17 mouse cellular contexts compared by ENCODE assay signal in the genomic region with DNA sequence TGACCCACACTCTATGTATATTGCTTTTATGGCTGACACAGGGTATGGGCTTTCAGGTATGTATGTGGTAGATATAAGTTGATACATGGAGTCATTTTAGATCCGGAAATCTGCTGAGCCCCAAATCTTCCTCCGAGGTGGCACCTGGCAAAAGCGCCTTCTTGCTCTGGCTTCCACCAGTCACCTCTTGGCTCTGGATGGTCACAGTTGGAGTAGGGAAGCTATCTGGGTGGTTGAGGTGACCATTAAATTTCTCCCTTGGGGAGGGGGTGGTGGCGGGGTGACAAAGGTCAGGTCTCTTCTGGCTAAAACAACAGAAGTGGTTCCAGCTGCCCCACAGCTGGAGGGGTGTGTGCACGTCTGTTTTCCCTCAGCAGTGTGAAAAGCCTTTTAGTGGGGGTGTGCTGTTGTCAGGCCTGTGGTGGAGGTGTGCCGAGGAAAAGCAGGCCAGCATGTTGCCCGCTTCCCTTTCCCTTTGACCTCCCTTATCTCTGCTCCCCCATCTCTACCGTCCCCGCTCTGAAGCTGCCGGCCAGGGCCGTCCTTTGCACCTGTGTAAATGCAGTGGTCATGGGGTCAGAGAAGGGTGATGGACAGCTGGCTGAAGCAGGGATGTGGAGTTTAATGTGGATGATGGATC.
A peak's percentile ranks its signal among the peaks of the same experiment; 100 is the strongest.
DNase-seq lines count a peak whose midpoint lies in the region; ATAC-seq and TF ChIP-seq lines count a peak whose summit lies in the region.
"Had no signal": no experiment of that assay in that cellular context is flagged by ENCODE, and none has a peak within 500 bp of the region (broad histone marks: within the 10 kb centered on the region; RNA-seq: fewer than 3 reads in every experiment).

No protein-coding gene starts in this region.

- no peaks in the 10 kb centered on the region for H3K36me3 ChIP-seq in heart, embryonic 10.5 days
- no peaks in the 10 kb centered on the region for H3K36me3 ChIP-seq in heart, adult 2 months (ENCODE audit: control insufficient read depth, insufficient read depth, low read length)
- H3K36me3 ChIP-seq in stomach, embryonic 15.5 days, result no peaks in the 10 kb centered on the region
- H3K36me3 ChIP-seq: heart, embryonic 13.5 days had no signal

- H3K4me1 ChIP-seq in heart, embryonic 10.5 days, result peaks cover 12% of the 10 kb centered on the region
- no peaks in the 10 kb centered on the region for H3K4me1 ChIP-seq in heart, adult 2 months (ENCODE audit: control insufficient read depth, insufficient read depth, low read length)
- H3K4me1 ChIP-seq in stomach, embryonic 15.5 days, result no peaks in the 10 kb centered on the region

- peak; percentile 50; the same call in 1 of the 2 replicates for ATAC-seq in stomach, embryonic 15.5 days (ENCODE audit: insufficient read depth, low FRiP score, low read depth)
- ATAC-seq: forebrain, embryonic 13.5 days; intestine, embryonic 16.5 days had no signal

- no peak for TF ChIP-seq POLR2A in heart, adult 2 months (IDR thresholded peaks at IDR 0.05; ENCODE audit: insufficient read depth, low read depth, low read length)

- no peaks in the 10 kb centered on the region for H3K79me2 ChIP-seq in heart, adult 2 months (replicated peaks; ENCODE audit: control insufficient read depth, insufficient read depth, low read length)

- peaks cover 4% of the 10 kb centered on the region; the same call in 1 of the 2 replicates for H3K27me3 ChIP-seq in heart, embryonic 10.5 days (ENCODE audit: insufficient read depth, poor library complexity, severe bottlenecking)
- H3K27me3 ChIP-seq in heart, adult 2 months (ENCODE audit: control insufficient read depth, insufficient read depth, low read length), result no peaks in the 10 kb centered on the region
- H3K27me3 ChIP-seq in stomach, embryonic 15.5 days (replicated peaks), result no peaks in the 10 kb centered on the region
- H3K27me3 ChIP-seq: forebrain, embryonic 13.5 days; heart, embryonic 13.5 days had no signal

- no peak overlapping the region for H3K4me3 ChIP-seq in heart, embryonic 10.5 days
- H3K4me3 ChIP-seq in heart, adult 2 months, result no peak overlapping the region
- no peak overlapping the region for H3K4me3 ChIP-seq in stomach, embryonic 15.5 days (replicated peaks)
- H3K4me3 ChIP-seq: forebrain, embryonic 13.5 days; heart, embryonic 13.5 days had no signal

- H3K9me3 ChIP-seq in heart, embryonic 10.5 days, result no peaks in the 10 kb centered on the region
- H3K9me3 ChIP-seq in stomach, embryonic 15.5 days, result no peaks in the 10 kb centered on the region
- H3K9me3 ChIP-seq: forebrain, embryonic 13.5 days; heart, embryonic 13.5 days had no signal

- no peak overlapping the region for H3K4me2 ChIP-seq in stomach, embryonic 15.5 days
- H3K4me2 ChIP-seq: forebrain, embryonic 13.5 days; heart, embryonic 13.5 days had no signal

- TF ChIP-seq CTCF in heart, adult 2 months (IDR thresholded peaks at IDR 0.05), result no peak

- no peak for TF ChIP-seq EP300 in heart, adult 2 months (IDR thresholded peaks at IDR 0.05; ENCODE audit: insufficient read depth, low read depth, low read length)

- H3K27ac ChIP-seq in heart, embryonic 10.5 days, result no peak overlapping the region
- no peak overlapping the region for H3K27ac ChIP-seq in heart, adult 2 months
- H3K27ac ChIP-seq in stomach, embryonic 15.5 days, result no peak overlapping the region
- H3K27ac ChIP-seq: forebrain, embryonic 13.5 days; heart, embryonic 13.5 days had no signal

- 27% methylated on average over 11 of the region's 11 CpGs for WGBS in heart, embryonic 10.5 days
- 53% methylated on average over 11 of the region's 11 CpGs for WGBS in heart, adult 2 months
- 34% methylated on average over 11 of the region's 11 CpGs for WGBS in stomach, embryonic 15.5 days

- H3K9ac ChIP-seq in heart, adult 2 months (ENCODE audit: low read depth, low read length), result no peak overlapping the region
- H3K9ac ChIP-seq in stomach, embryonic 15.5 days, result no peak overlapping the region
- H3K9ac ChIP-seq: forebrain, embryonic 13.5 days; heart, embryonic 13.5 days had no signal

- DNase-seq in heart, embryonic 10.5 days (ENCODE audit: low spot score), result peak; percentile 69
- DNase-seq in heart, adult 2 months, result no peak
- peak; percentile 54 for DNase-seq in embryo, embryonic 11 days
- peak; percentile 56 for DNase-seq in liver
- no peak for DNase-seq in kidney, postnatal 4 days
- DNase-seq in thymus, postnatal 36 days, result no peak
- DNase-seq in right cerebral cortex, postnatal 36 days (ENCODE audit: low spot score in 2 of 2), result no peak
- DNase-seq: cerebellum, adult 9-10 months; gastrocnemius, postnatal 10 days; kidney, postnatal 36 days; lung, postnatal 4 days; right cerebral cortex, postnatal 14 days; thymus, postnatal 14 days had no signal

- intact Hi-C loops in heart, adult 2 months (cut with DNase I), result no loop called here

Comparison
In these comparisons a context has a peak if more than half of its experiments do, and no peak if none do; other contexts are left out.
1. DNase-seq: peak in heart, embryonic 10.5 days (single experiment), embryo, embryonic 11 days (single experiment) and liver (single experiment); none in heart, adult 2 months (0 of 2), kidney, postnatal 4 days (0 of 2), thymus, postnatal 36 days (0 of 2) and right cerebral cortex, postnatal 36 days (0 of 2).